22 mouse cellular contexts compared by ENCODE assay signal in the genomic region with DNA sequence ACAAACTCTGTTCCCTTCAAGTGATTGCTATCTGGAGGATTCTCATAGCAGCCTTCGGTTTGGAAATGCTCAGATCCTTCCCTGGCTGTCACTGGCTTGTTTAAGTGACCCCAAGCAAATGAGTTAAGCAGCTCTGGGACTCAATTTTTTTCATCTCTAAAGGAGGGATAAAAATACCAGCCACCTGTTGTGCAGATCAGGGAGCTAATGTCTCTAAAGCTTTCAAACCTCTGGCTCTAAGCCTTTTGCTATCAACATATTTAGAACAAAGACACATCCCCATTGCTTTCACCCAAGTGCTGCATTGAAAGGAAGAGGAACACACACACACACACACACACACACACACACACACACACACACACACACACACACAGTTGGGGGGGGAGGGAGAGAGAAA.
A peak's percentile ranks its signal among the peaks of the same experiment; 100 is the strongest.
DNase-seq lines count a peak whose midpoint lies in the region; ATAC-seq and TF ChIP-seq lines count a peak whose summit lies in the region.
"Had no signal": no experiment of that assay in that cellular context is flagged by ENCODE, and none has a peak within 500 bp of the region (broad histone marks: within the 10 kb centered on the region; RNA-seq: fewer than 3 reads in every experiment).

No protein-coding gene starts in this region.

- H3K27ac ChIP-seq in forebrain, embryonic 14.5 days (ENCODE audit: low read depth, low read length) = no peak overlapping the region
- no peak overlapping the region for H3K27ac ChIP-seq in forebrain, embryonic 10.5 days
- no peak overlapping the region for H3K27ac ChIP-seq in neural tube, embryonic 15.5 days (replicated peaks)
- H3K27ac ChIP-seq in forebrain, postnatal 0 days (ENCODE audit: low read depth, low read length) = no peak overlapping the region
- H3K27ac ChIP-seq: embryonic facial prominence, embryonic 15.5 days; heart, embryonic 10.5 days; hindbrain, embryonic 12.5 days had no signal

- no peak overlapping the region for H3K9ac ChIP-seq in forebrain, embryonic 14.5 days (ENCODE audit: low read length)
- H3K9ac ChIP-seq in neural tube, embryonic 15.5 days (replicated peaks) = no peak overlapping the region
- H3K9ac ChIP-seq in forebrain, postnatal 0 days = no peak overlapping the region
- H3K9ac ChIP-seq: embryonic facial prominence, embryonic 15.5 days; hindbrain, embryonic 12.5 days had no signal

- H3K9me3 ChIP-seq in forebrain, embryonic 14.5 days (replicated peaks; ENCODE audit: control insufficient read depth, low read length) = no peaks in the 10 kb centered on the region
- H3K9me3 ChIP-seq in forebrain, embryonic 10.5 days = no peaks in the 10 kb centered on the region
- no peaks in the 10 kb centered on the region for H3K9me3 ChIP-seq in neural tube, embryonic 15.5 days (replicated peaks)
- H3K9me3 ChIP-seq in forebrain, postnatal 0 days (ENCODE audit: low read length) = no peaks in the 10 kb centered on the region
- H3K9me3 ChIP-seq: embryonic facial prominence, embryonic 15.5 days; heart, embryonic 10.5 days; hindbrain, embryonic 12.5 days had no signal

- WGBS in forebrain, embryonic 14.5 days = 12% methylated on average over 1 of the region's 1 CpGs
- 41% methylated on average over 1 of the region's 1 CpGs for WGBS in forebrain, embryonic 10.5 days
- WGBS in neural tube, embryonic 15.5 days = 64% methylated on average over 1 of the region's 1 CpGs
- WGBS in forebrain, postnatal 0 days = 8% methylated on average over 1 of the region's 1 CpGs

- H3K36me3 ChIP-seq in forebrain, embryonic 14.5 days (ENCODE audit: control insufficient read depth, insufficient read depth, low read length) = no peaks in the 10 kb centered on the region
- no peaks in the 10 kb centered on the region for H3K36me3 ChIP-seq in forebrain, embryonic 10.5 days (replicated peaks)
- no peaks in the 10 kb centered on the region for H3K36me3 ChIP-seq in neural tube, embryonic 15.5 days
- H3K36me3 ChIP-seq in forebrain, postnatal 0 days (ENCODE audit: insufficient read depth) = no peaks in the 10 kb centered on the region
- H3K36me3 ChIP-seq: embryonic facial prominence, embryonic 15.5 days; heart, embryonic 10.5 days; hindbrain, embryonic 12.5 days had no signal

- no peaks in the 10 kb centered on the region for H3K27me3 ChIP-seq in forebrain, embryonic 14.5 days (replicated peaks; ENCODE audit: control insufficient read depth, insufficient read depth, low read length)
- H3K27me3 ChIP-seq in forebrain, embryonic 10.5 days (ENCODE audit: poor library complexity, severe bottlenecking) = no peaks in the 10 kb centered on the region
- no peaks in the 10 kb centered on the region for H3K27me3 ChIP-seq in neural tube, embryonic 15.5 days (replicated peaks)
- no peaks in the 10 kb centered on the region for H3K27me3 ChIP-seq in forebrain, postnatal 0 days (ENCODE audit: insufficient read depth, low read length)
- H3K27me3 ChIP-seq: embryonic facial prominence, embryonic 15.5 days; hindbrain, embryonic 12.5 days had no signal

- H3K4me1 ChIP-seq in forebrain, embryonic 14.5 days (ENCODE audit: control insufficient read depth, insufficient read depth, low read length) = no peaks in the 10 kb centered on the region
- peaks cover 6% of the 10 kb centered on the region; the same call in 1 of the 2 replicates for H3K4me1 ChIP-seq in forebrain, embryonic 10.5 days
- H3K4me1 ChIP-seq in neural tube, embryonic 15.5 days = peaks cover 4% of the 10 kb centered on the region; the same call in 1 of the 2 replicates
- no peaks in the 10 kb centered on the region for H3K4me1 ChIP-seq in forebrain, postnatal 0 days (ENCODE audit: insufficient read depth)
- H3K4me1 ChIP-seq: embryonic facial prominence, embryonic 15.5 days; heart, embryonic 10.5 days; hindbrain, embryonic 12.5 days had no signal

- no peak overlapping the region for H3K4me2 ChIP-seq in forebrain, embryonic 14.5 days (ENCODE audit: low read length)
- no peak overlapping the region for H3K4me2 ChIP-seq in neural tube, embryonic 15.5 days
- H3K4me2 ChIP-seq in forebrain, postnatal 0 days (ENCODE audit: low read depth) = no peak overlapping the region
- H3K4me2 ChIP-seq: embryonic facial prominence, embryonic 15.5 days; hindbrain, embryonic 12.5 days had no signal

- no peak overlapping the region for H3K4me3 ChIP-seq in forebrain, embryonic 14.5 days (ENCODE audit: low read depth, low read length)
- H3K4me3 ChIP-seq in forebrain, embryonic 10.5 days = no peak overlapping the region
- no peak overlapping the region for H3K4me3 ChIP-seq in neural tube, embryonic 15.5 days (replicated peaks)
- no peak overlapping the region for H3K4me3 ChIP-seq in forebrain, postnatal 0 days (ENCODE audit: low read depth, low read length)
- H3K4me3 ChIP-seq: embryonic facial prominence, embryonic 15.5 days; erythroblast, embryonic 14.5 days; heart, embryonic 10.5 days; hindbrain, embryonic 12.5 days had no signal

- TF ChIP-seq CTCF in forebrain, postnatal 0 days (IDR thresholded peaks at IDR 0.05; ENCODE audit: low read depth) = no peak

- DNase-seq in forebrain, embryonic 14.5 days (ENCODE audit: low spot score) = peak; percentile 14
- no peak for DNase-seq in forebrain, embryonic 10.5 days (ENCODE audit: extremely low spot score, low spot score)
- no peak for DNase-seq in neural tube, embryonic 10.5 days (ENCODE audit: extremely low spot score, low spot score)
- no peak for DNase-seq in forebrain, postnatal 0 days
- DNase-seq in frontal cortex, postnatal 36 days (ENCODE audit: low spot score in 2 of 2) = no peak
- DNase-seq: adrenal gland, adult 8-10 months; adrenal gland, postnatal 36 days; cerebellum, adult 11-12 months; cerebellum, adult 9-10 months; cerebellum, postnatal 36 days; gastrocnemius, postnatal 36 days; heart, adult 18-20 months; heart, postnatal 10 days; heart, postnatal 4 days had no signal

- ATAC-seq in forebrain, embryonic 14.5 days = no peak
- ATAC-seq in neural tube, embryonic 15.5 days (ENCODE audit: low FRiP score) = 0 out of 2 replicates have a peak, but pooled peaks have one; percentile 17
- ATAC-seq in forebrain, postnatal 0 days = peak; percentile 34; the same call in 1 of the 2 replicates
- no peak for ATAC-seq in activated CD4-positive, CD25-positive, alpha-beta regulatory T cell, adult 4 months
- ATAC-seq: inflammation-experienced regulatory T-cells, adult 6 months; intestine, postnatal 0 days had no signal

Comparison
In these comparisons a context has a peak if more than half of its experiments do, and no peak if none do; other contexts are left out.
1. ATAC-seq: peak in neural tube, embryonic 15.5 days (single experiment) and forebrain, postnatal 0 days (single experiment); none in forebrain, embryonic 14.5 days (single experiment) and activated CD4-positive, CD25-positive, alpha-beta regulatory T cell, adult 4 months (single experiment).